Mouse (Mus musculus) heart, embryonic 10.5 days (tissue): ENCODE measurements around the gene Stpg4. TPM values are rescaled to one million over a fixed set of nuclear protein-coding genes. Genes with fewer than 3 reads are reported as not detected.

Experiments used
- DNase-seq: peaks from one replicate; pipeline ENCODE4 v3.0.0-alpha.2; 2017; ENCODE audit warnings: low spot score
- H3K27ac ChIP-seq: fragments of 300-500 bp; sonication (generic); 2 replicates; pipeline ENCODE4 v1.5.1; 2016; ENCODE audit warnings: mild to moderate bottlenecking
- H3K27me3 ChIP-seq: fragments of 300-500 bp; sonication (generic); 2 replicates; pipeline ENCODE4 v1.6.1; 2016; ENCODE audit warnings: mild to moderate bottlenecking; ENCODE audit not compliant: poor library complexity, insufficient read depth, severe bottlenecking
- H3K36me3 ChIP-seq: fragments of 300-500 bp; sonication (generic); 2 replicates; pipeline ENCODE4 v1.6.1; 2016; ENCODE audit warnings: mild to moderate bottlenecking, moderate library complexity
- H3K4me1 ChIP-seq: fragments of 300-500 bp; sonication (generic); 2 replicates; pipeline ENCODE4 v1.6.1; 2016; ENCODE audit warnings: mild to moderate bottlenecking
- H3K4me3 ChIP-seq: fragments of 300-500 bp; sonication (generic); 2 replicates; pipeline ENCODE4 v1.5.1; 2016; ENCODE audit warnings: mild to moderate bottlenecking, moderate library complexity
- H3K9me3 ChIP-seq: fragments of 300-500 bp; sonication (generic); 2 replicates; pipeline ENCODE4 v1.6.1; 2016; ENCODE audit warnings: mild to moderate bottlenecking, moderate library complexity
- WGBS: fragments of 180-500 bp; shearing (Covaris S2); methylation state at CpG from one replicate; pipeline ENCODE4 v1.1.7; 2016; 5-methylcytosine and 5-hydroxymethylcytosine counted together
- polyA plus RNA-seq: library from polyadenylated mRNA; unstranded; fragments of >200 nt; fragmentation: Nextera tagmentation; extraction: Ambion mirVana; gene quantifications from 2 replicates; pipeline ENCODE4 v1.2.1, GENCODE M21; 2016

Stpg4 gene
- polyA plus RNA-seq, result 0.52 TPM in 1 of 2 replicates, not detected in the other

DNA sequence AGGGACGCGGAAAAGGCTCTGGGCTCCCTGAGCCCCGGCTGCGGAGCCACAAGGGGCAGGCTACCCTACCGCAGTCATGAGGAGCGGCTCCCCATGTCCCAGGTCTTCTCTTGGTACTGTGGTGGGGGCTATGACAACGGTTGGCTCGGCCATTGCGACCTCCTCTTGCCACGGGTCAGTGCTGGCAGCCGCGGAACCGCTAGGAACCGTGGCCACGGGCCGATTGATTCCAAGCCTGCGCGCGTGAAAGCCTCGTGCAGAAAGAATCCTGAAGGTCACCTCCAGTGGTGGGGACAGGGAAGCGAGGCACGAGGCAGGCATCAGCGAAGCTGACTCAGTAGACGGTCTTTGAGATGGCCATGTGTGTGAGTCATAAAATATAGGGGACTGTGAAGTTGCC lies at the start of gene Stpg4:
Gene Stpg4, minus strand, starts transcription at position 231 of the 400 bp plus-strand sequence.
- Histone ChIP-seq H3K4me1 (peaks cover 4% of the 10 kb centered on the region), H3K27me3 (no peaks in the 10 kb centered on the region), H3K9me3 (no peaks in the 10 kb centered on the region), H3K4me3 (0 out of 2 replicates have a peak within 1 kb of the TSS, but pooled peaks have one; percentile 9), H3K27ac (peak within 1 kb of the TSS; percentile 74), H3K36me3 (peaks cover 39% of the 10 kb centered on the region)
- no peak for DNase-seq
- WGBS, result 43% methylated on average over 24 of the region's 24 CpGs

DNA sequence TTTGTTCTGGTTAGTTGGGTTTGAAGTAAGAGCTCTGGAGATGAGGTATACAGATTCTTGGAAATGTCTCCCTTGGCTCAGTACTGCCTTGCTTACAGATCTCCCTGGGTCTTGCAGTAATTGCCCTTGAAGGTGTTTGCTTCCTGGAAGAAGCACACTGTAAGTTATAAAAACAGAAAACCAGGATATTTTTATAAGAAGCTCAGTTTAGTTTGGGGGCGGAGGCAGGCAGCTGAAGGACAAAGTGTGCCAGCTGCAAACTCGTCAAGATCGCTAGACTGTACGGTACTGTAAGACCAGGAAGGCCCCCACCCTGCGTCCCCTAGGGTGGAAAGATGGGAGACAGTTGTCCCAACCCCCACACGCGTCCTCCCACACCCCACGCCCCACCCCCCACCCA lies 47.8 kb upstream of the Stpg4 start:
- H3K27ac ChIP-seq, result peak overlapping the region; percentile 16; the same call in 1 of the 2 replicates

DNA sequence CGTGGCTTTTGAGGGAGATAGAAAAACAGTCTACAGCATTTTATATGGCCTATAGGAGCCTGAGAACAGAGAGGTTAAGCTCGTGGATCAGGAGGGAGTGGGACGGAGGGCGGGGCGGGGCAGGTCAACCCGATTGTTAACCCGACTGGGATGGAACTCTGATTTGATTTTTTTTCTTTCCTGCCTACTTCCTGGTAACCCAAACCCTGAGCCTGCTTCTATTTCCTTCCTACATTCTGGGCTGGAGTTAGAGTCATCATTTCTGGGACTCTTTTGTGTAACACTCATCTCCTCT lies 46.9 kb upstream of the Stpg4 start:
- peaks cover 58% of the 10 kb centered on the region for H3K4me1 ChIP-seq
- H3K27me3 ChIP-seq, result peaks cover 8% of the 10 kb centered on the region
- peak overlapping the region; percentile 62 for H3K4me3 ChIP-seq
- WGBS, result 1% methylated on average over 7 of the region's 7 CpGs
- DNase-seq, result no peak
- no peaks in the 10 kb centered on the region for H3K36me3 ChIP-seq
- H3K9me3 ChIP-seq, result no peaks in the 10 kb centered on the region
- peak overlapping the region; percentile 84 for H3K27ac ChIP-seq

More for the DNA sequence above, 47.8 kb upstream of the Stpg4 start:
- H3K36me3 ChIP-seq, result no peaks in the 10 kb centered on the region
- H3K4me3 ChIP-seq, result no peak overlapping the region
- peaks cover 8% of the 10 kb centered on the region for H3K27me3 ChIP-seq
- WGBS, result 47% methylated on average over 8 of the region's 8 CpGs
- no peak for DNase-seq
- no peaks in the 10 kb centered on the region for H3K9me3 ChIP-seq
- H3K4me1 ChIP-seq, result peaks cover 56% of the 10 kb centered on the region

DNA sequence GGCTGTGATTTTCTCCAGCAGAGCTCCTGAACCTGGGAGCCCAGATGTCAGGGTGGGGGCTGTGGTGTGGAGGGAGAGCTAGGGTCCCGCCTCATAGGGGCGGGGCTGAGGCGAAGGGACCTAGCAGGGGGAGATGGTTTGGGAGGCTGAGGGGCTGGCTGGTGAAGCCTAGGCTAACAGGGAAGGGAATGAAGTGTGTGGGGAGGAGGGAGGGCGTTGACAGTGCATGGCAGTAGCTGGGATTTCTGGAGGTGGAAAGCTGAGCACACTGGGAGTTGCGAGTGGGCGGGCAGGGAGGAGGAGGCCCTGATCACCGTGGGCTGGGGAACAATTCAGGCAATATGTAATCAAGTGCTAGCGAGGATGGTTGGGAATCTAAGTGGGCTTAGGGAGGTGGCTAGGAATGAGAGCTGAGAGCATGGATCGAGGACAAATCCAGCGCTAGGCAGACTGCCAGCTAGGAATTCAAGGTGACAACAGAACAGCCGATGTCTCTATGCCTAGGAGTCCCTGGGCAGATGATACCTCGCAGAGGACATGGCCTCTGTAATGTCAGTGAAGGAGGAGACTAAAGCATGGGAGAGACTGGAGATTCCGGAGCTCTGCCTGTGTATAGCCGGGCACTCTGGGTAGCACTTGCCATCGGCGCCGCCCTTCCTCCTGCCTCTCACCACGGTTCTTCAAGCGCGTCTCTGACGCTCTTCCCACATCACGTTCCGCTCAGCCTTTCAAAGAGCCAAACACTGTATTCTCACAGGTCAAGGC lies 46.4 kb upstream of the Stpg4 start:
- Histone ChIP-seq H3K27me3 (peaks cover 8% of the 10 kb centered on the region), H3K4me1 (peaks cover 63% of the 10 kb centered on the region), H3K36me3 (no peaks in the 10 kb centered on the region), H3K9me3 (no peaks in the 10 kb centered on the region), H3K4me3 (peak overlapping the region; percentile 62), H3K27ac (peak overlapping the region; percentile 84)
- DNase-seq, result no peak
- WGBS, result under 1% methylated on average over 23 of the region's 23 CpGs

DNA sequence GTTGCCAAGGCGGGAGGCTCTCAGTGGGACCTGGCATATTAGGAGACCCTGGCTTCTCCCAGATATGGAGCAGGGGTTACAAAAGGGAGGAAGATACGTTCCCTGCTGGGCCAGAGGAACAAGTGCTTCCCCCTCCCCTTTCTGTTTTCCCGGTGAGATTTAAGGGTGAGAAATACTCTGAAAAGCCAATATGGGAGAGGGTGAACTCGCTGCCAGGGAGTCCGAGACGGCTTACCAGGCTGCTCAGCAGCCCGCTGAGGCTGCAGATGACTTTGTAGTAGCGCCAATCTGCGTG lies 45.8 kb upstream of the Stpg4 start:
- H3K4me1 ChIP-seq, result peaks cover 62% of the 10 kb centered on the region

DNA sequence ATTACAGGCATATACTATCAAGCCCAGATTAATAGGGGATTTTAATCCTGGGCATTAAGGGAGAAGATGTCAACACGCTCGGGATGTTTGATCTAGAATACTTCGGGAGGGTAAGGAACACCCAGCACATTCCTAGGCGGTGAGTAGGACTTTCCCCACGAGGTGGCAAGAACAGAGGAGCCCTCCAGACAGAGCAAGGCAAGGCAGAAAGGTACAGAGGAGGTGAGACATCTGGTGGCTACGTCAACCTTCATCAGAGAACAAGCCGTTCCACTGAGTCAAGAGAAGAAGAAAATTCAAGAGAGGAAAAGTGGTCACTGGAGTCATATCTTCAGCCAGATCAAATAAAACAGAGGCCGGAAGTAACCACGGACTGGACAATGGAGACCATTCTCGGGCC lies 45.3 kb upstream of the Stpg4 start:
- Histone ChIP-seq H3K27ac (peak overlapping the region; percentile 84), H3K4me1 (peaks cover 57% of the 10 kb centered on the region), H3K4me3 (peak overlapping the region; percentile 62), H3K27me3 (peaks cover 8% of the 10 kb centered on the region), H3K9me3 (no peaks in the 10 kb centered on the region), H3K36me3 (no peaks in the 10 kb centered on the region)
- DNase-seq, result no peak
- 26% methylated on average over 10 of the region's 10 CpGs for WGBS

More for the DNA sequence above, 45.8 kb upstream of the Stpg4 start:
- DNase-seq, result no peak
- H3K4me3 ChIP-seq, result peak overlapping the region; percentile 62
- peaks cover 8% of the 10 kb centered on the region for H3K27me3 ChIP-seq
- no peaks in the 10 kb centered on the region for H3K36me3 ChIP-seq
- no peaks in the 10 kb centered on the region for H3K9me3 ChIP-seq
- WGBS, result 5% methylated on average over 9 of the region's 9 CpGs
- H3K27ac ChIP-seq, result peak overlapping the region; percentile 84

DNA sequence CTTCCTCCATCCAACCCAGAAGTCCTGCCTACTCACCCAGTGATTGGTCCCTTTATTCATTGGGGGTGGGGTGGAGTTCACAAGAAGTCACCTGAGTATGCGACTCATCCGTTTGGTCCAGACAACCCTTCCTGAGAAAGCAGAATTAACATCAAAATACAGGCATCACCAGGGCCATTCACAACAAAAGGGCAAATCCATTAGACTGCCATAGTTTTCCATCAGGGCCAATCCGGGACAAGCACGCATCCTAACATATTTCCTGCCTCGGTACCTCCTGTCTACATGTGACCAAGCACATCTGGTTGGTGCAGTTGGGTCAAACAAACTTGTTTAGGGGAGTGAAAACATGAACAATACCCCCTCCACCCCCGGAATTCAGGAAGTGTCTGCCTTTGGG lies 44.1 kb upstream of the Stpg4 start:
- Histone ChIP-seq H3K4me3 (no peak overlapping the region), H3K36me3 (no peaks in the 10 kb centered on the region), H3K27me3 (peaks cover 8% of the 10 kb centered on the region), H3K27ac (no peak overlapping the region), H3K4me1 (peaks cover 52% of the 10 kb centered on the region), H3K9me3 (no peaks in the 10 kb centered on the region)
- WGBS, result 57% methylated on average over 6 of the region's 6 CpGs
- no peak for DNase-seq

DNA sequence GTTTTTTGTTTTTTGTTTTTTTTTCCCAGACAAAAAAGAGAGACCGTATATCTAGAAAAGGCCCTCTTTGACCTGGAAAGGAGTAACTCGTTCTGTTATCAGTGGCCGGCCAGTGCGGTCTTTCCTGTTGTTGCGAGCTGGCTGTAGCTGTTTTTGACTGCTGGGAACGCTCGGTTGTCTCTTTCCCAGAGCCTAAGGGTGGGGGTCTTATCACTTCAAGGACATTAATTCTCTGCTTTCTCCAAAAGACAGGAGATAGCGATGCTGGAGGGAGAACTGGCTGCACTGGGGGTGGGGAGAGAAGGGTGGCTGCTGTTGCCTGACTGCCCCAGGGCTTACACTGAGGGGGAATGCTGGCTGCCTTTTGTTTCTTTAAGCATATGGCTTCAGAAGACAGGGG lies 43.3 kb upstream of the Stpg4 start:
- Histone ChIP-seq H3K4me3 (no peak overlapping the region), H3K27ac (peak overlapping the region; percentile 67), H3K4me1 (peaks cover 51% of the 10 kb centered on the region), H3K36me3 (no peaks in the 10 kb centered on the region), H3K27me3 (peaks cover 8% of the 10 kb centered on the region), H3K9me3 (no peaks in the 10 kb centered on the region)
- WGBS, result 7% methylated on average over 8 of the region's 8 CpGs
- no peak for DNase-seq

DNA sequence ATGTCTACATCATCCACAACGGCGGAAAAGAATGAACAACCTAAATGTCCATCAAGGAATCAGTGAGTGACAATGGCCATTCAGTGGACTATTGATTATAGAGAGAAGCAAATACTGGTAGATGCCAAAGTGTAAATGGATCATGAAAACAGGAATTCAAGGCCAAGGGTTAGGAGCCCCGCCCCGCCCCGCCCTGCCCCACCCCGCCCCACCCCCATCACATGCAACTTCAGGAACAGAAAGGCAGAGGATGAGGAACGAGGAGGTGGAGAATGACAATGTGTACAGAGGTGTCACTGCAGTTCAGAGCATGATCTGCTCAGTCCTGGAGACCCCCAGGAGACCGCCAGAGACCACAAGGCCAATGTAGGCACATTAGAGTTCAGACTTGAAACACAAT lies 42.7 kb upstream of the Stpg4 start:
- Histone ChIP-seq H3K4me3 (no peak overlapping the region), H3K27me3 (peaks cover 6% of the 10 kb centered on the region), H3K27ac (peak overlapping the region; percentile 67; the same call in 1 of the 2 replicates), H3K36me3 (no peaks in the 10 kb centered on the region), H3K9me3 (no peaks in the 10 kb centered on the region), H3K4me1 (peaks cover 46% of the 10 kb centered on the region)
- 49% methylated on average over 8 of the region's 8 CpGs for WGBS
- no peak for DNase-seq

DNA sequence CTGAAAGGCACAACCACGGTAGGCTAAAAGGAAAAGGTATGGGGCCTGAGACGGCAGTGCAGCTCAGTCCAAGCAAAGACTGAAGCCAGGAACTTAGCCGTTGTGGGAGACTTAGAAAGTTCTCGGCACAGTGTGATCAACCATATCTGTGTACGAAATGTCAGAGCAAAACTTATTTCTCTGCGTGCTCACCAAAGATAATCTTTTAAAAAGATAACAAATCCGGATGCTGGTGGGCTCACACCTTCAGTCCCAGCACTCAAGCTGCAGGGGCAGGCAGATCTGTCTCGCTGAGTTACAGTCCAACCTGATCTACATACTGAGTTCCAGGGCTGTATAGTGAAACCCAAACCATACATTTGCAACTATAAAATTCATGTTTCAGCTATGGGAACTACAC lies 41.9 kb upstream of the Stpg4 start:
- DNase-seq, result no peak
- H3K27ac ChIP-seq, result peak overlapping the region; percentile 33; the same call in 1 of the 2 replicates
- H3K4me1 ChIP-seq, result peaks cover 39% of the 10 kb centered on the region

DNA sequence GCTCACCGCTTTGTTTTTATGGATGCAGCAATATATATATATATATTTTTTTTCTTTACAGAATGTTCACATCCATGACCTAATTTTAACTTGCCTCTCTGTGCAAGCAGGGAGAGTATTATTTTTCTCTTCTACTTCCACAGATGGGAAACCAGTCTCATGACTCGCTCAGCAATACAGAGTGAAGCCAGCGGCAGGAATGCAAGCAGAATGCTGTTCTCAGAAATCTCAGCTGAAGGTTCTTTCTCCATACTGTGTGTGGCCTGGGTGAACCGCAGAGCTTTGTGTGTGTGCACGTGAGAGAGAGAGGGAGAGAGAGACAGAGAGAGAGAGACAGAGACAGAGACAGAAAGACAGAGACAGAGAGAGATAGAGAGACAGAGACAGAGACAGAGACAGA lies 41.1 kb upstream of the Stpg4 start:
- DNase-seq, result no peak
- 83% methylated on average over 5 of the region's 5 CpGs for WGBS
- peak overlapping the region; percentile 33; the same call in 1 of the 2 replicates for H3K27ac ChIP-seq
- H3K36me3 ChIP-seq, result no peaks in the 10 kb centered on the region
- no peaks in the 10 kb centered on the region for H3K27me3 ChIP-seq
- peaks cover 33% of the 10 kb centered on the region for H3K4me1 ChIP-seq
- no peaks in the 10 kb centered on the region for H3K9me3 ChIP-seq
- no peak overlapping the region for H3K4me3 ChIP-seq

More for the DNA sequence above, 41.9 kb upstream of the Stpg4 start:
- no peaks in the 10 kb centered on the region for H3K9me3 ChIP-seq
- WGBS, result 58% methylated on average over 8 of the region's 8 CpGs
- no peaks in the 10 kb centered on the region for H3K27me3 ChIP-seq
- H3K4me3 ChIP-seq, result no peak overlapping the region
- H3K36me3 ChIP-seq, result no peaks in the 10 kb centered on the region

DNA sequence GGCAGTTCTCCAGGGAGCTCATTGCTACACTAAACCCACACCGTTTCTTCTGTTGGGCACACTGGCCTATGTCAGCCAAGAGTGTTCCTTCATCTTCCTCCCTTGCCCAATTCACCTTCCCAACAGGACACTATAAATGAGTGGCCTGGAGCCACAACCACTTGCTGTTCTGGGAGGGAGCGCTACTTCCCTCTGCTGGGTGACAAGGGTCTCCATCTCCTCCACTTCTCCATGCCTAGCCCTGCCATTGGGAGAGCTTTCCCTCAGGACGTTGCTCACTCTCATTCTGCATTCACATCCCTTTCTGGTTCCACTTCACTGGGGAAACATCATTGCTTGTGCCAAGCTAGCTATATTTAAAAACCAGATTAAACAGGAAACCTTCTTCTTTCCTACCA lies 34.0 kb upstream of the Stpg4 start:
- Histone ChIP-seq H3K9me3 (no peaks in the 10 kb centered on the region), H3K4me3 (no peak overlapping the region; the same call in 1 of the 2 replicates), H3K36me3 (no peaks in the 10 kb centered on the region), H3K27ac (peak overlapping the region; percentile 78; the same call in 1 of the 2 replicates), H3K4me1 (peaks cover 41% of the 10 kb centered on the region), H3K27me3 (peaks cover 12% of the 10 kb centered on the region; the same call in 1 of the 2 replicates)
- WGBS, result 42% methylated on average over 3 of the region's 3 CpGs
- DNase-seq, result no peak

DNA sequence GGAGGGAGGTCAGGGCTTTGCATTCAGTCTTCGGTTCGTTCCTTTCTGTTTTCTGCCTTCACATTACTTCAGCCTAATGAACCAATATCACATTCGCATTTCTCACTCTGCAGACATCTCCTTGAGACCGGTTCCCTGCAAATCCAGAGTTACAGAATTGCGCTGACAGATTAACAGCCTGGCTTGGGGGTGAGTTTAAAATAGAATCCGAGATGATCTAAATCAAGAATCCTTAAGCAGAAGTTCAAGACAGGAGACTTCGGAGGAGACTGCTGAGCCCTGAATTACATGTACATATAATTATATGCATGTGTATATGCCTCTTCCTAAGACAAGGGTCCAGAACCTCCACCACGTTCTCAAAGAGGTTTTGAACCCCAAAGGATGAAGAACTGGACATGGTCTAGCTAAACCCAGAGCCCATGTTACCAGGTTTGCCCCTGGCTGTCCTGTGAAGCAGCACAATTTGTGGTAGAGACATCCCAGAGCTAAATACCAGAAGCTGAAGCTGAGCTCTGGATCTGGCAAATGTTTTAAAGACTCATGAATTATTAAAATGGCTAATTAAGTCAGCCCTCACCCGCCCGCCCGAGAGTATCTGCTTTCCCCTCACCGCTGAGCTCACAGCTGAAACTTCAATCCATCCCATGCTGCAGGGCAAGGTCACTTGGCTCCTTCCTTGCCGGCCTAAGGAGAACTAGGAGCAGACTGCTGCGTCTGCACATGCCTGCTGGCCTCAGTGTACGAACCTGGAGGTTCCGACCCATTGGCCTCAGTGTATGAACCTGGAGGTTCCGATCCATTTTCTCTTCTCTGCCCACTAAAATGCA lies 33.3 kb upstream of the Stpg4 start:
- Histone ChIP-seq H3K27ac (peak overlapping the region; percentile 78), H3K9me3 (no peaks in the 10 kb centered on the region), H3K4me1 (peaks cover 41% of the 10 kb centered on the region), H3K27me3 (peaks cover 12% of the 10 kb centered on the region; the same call in 1 of the 2 replicates), H3K4me3 (peak overlapping the region; percentile 43; the same call in 1 of the 2 replicates), H3K36me3 (no peaks in the 10 kb centered on the region)
- WGBS, result 30% methylated on average over 17 of the region's 17 CpGs
- peak; percentile 71 for DNase-seq
